Mouse (Mus musculus) midbrain, embryonic 16.5 days (tissue): Measurements from ENCODE around the gene Ptpn7. TPM values are rescaled to one million over a fixed set of nuclear protein-coding genes. Genes with fewer than 3 reads are reported as not detected.
"Not testable (repeated sequence)": the region's sequence is repeated elsewhere in the genome, so short reads cannot be mapped to it uniquely, and the experiment has no call there.

ENCODE experiments used
- ATAC-seq: fragments of 200-750 bp; cut with Nextera tagmentation; 2 replicates; pipeline ENCODE4 v1.8.0; 2017; ENCODE audit warnings: moderate TSS enrichment
- H3K27ac ChIP-seq: fragments of 300-500 bp; sonication (generic); 2 replicates; pipeline ENCODE4 v1.5.1; 2014; ENCODE audit warnings: mild to moderate bottlenecking, low read length, mixed read lengths
- H3K27me3 ChIP-seq: fragments of 300-500 bp; sonication (generic); 2 replicates; pipeline ENCODE4 v1.6.1; 2014; ENCODE audit warnings: low read depth, low read length, mixed read lengths; ENCODE audit not compliant: control insufficient read depth, insufficient read depth
- H3K36me3 ChIP-seq: fragments of 300-500 bp; sonication (generic); 2 replicates; pipeline ENCODE4 v1.6.1; 2014; ENCODE audit warnings: mild to moderate bottlenecking, low read length, moderate library complexity, mixed read lengths; ENCODE audit not compliant: control insufficient read depth, insufficient read depth
- H3K4me1 ChIP-seq: fragments of 300-500 bp; sonication (generic); 2 replicates; pipeline ENCODE4 v1.6.1; 2014; ENCODE audit warnings: mild to moderate bottlenecking, low read length, mixed read lengths; ENCODE audit not compliant: control insufficient read depth, insufficient read depth
- H3K4me2 ChIP-seq: fragments of 300-500 bp; sonication (generic); 2 replicates; pipeline ENCODE4 v1.6.1; 2014; ENCODE audit warnings: mild to moderate bottlenecking, low read length, mixed read lengths
- H3K4me3 ChIP-seq: fragments of 300-500 bp; sonication (generic); 2 replicates; pipeline ENCODE4 v1.5.1; 2014; ENCODE audit warnings: low read depth, mild to moderate bottlenecking, low read length, moderate library complexity, mixed read lengths
- H3K9ac ChIP-seq: fragments of 300-500 bp; sonication (generic); 2 replicates; pipeline ENCODE4 v1.6.1; 2014; ENCODE audit warnings: low read depth, low read length, mixed read lengths
- H3K9me3 ChIP-seq: fragments of 300-500 bp; sonication (generic); replicated peaks from 2 replicates; pipeline ENCODE4 v1.6.1; 2014; ENCODE audit warnings: mild to moderate bottlenecking, low read length, mixed read lengths; ENCODE audit not compliant: control insufficient read depth, poor library complexity, severe bottlenecking
- WGBS: fragments of 180-500 bp; shearing (Covaris S2); extraction: QIAGEN DNeasy Blood & Tissue Kit; methylation state at CpG from one replicate; pipeline ENCODE4 v1.1.7; 2014; 5-methylcytosine and 5-hydroxymethylcytosine counted together
- polyA plus RNA-seq: library from polyadenylated mRNA; unstranded; fragments of >200 nt; fragmentation: Nextera tagmentation; extraction: Ambion mirVana; gene quantifications from 2 replicates; pipeline ENCODE4 v1.2.1, GENCODE M21; 2015

Gene Ptpn7
- polyA plus RNA-seq, 1 experiment from 2014 or later = 0.11 TPM

DNA sequence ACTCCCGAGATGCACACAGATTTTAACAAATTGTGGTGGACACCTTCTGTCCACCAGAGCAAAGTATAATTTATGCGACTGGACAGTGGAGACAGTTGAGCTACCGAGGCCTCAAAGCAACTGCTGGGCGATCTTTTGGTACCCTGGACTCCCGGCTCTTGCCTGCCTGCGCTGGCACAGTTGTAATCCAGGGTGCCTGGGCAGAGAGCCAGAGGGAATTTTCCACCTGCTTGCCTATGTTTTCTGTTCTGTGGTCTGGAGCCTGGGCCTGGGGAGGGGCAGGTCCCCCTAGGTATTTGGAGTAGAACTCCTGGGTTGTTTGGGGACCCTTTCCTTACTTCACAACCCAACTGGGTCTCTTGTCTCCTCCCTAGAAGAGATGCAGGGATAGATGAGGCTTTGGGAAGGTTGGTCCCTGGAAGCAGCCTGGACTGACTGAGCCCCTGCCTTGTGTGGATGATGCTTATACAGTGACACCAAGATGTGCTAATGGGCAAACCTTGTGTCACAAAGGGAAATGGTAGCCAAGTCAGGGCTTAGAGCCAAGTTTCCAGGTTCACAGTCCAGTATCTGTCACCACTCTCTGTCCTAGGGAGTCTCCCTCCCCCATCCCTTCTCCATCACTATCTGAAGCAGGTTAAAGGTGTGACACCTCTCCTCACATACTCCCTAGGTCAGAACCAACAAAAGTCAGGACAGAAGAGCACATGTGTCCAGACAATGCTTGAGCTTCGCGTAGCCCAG, 49.6 kb downstream of the Ptpn7 start:
- Histone ChIP-seq H3K36me3 (no peaks in the 10 kb centered on the region), H3K9ac (no peak overlapping the region), H3K27me3 (no peaks in the 10 kb centered on the region), H3K4me1 (peaks cover 7% of the 10 kb centered on the region; the same call in 1 of the 2 replicates), H3K9me3 (no peaks in the 10 kb centered on the region), H3K4me2 (no peak overlapping the region), H3K4me3 (no peak overlapping the region), H3K27ac (no peak overlapping the region)
- ATAC-seq = no peak
- WGBS = 79% methylated on average over 8 of the region's 8 CpGs

DNA sequence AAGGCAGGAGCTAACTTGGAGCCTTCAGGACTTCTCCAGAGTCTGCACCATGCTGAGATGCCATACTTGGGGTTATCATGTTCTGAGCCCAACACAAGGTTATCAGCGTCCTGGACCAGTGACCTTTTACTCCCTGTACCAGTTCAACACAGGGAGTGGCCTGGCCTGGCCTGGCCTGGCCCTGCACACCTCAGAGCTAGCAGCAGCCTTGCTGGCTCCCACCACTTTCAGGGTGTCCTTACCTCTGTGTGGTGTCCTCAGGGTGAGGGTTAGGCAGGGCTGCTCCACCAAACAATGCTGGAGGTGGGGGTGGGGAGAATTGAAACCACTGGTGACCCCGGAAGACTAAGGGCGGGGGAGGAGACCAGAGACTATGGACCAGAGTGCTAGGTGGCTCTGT, 50.5 kb downstream of the Ptpn7 start:
- Histone ChIP-seq H3K9ac (no peak overlapping the region), H3K9me3 (no peaks in the 10 kb centered on the region), H3K27ac (no peak overlapping the region), H3K4me1 (peaks cover 7% of the 10 kb centered on the region; the same call in 1 of the 2 replicates), H3K4me2 (no peak overlapping the region), H3K4me3 (no peak overlapping the region), H3K36me3 (no peaks in the 10 kb centered on the region), H3K27me3 (no peaks in the 10 kb centered on the region)
- no peak for ATAC-seq
- 74% methylated on average over 3 of the region's 3 CpGs for WGBS

DNA sequence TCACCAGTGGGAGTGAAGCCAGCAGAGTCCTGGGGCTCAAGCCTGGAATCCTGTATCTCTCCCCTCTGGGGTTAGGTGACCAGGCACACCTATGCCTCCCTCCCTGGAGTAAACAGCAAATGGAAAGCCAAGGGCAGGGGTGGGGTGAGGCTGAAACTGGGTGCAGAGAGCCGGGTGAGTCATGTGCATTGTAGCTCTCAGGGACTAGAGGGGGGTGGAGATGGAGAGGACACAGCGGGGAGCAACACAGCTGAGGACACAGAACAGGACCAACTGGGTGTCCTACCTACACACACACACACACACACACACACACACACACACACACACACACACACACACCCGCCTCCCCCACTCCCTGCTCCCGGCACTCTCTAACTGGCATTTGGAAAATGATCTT, 50.9 kb downstream of the Ptpn7 start:
- Histone ChIP-seq H3K4me1 (peaks cover 7% of the 10 kb centered on the region; the same call in 1 of the 2 replicates), H3K36me3 (no peaks in the 10 kb centered on the region), H3K27me3 (no peaks in the 10 kb centered on the region), H3K4me3 (no peak overlapping the region), H3K27ac (no peak overlapping the region), H3K9ac (no peak overlapping the region), H3K4me2 (no peak overlapping the region), H3K9me3 (no peaks in the 10 kb centered on the region)
- WGBS = 81% methylated on average over 4 of the region's 4 CpGs
- ATAC-seq = no peak

- H3K4me3 ChIP-seq = no peak overlapping the region
- H3K9me3 ChIP-seq = no peaks in the 10 kb centered on the region
- no peak overlapping the region for H3K27ac ChIP-seq
- H3K27me3 ChIP-seq = no peaks in the 10 kb centered on the region
- H3K4me2 ChIP-seq = no peak overlapping the region
- ATAC-seq = no peak
- 77% methylated on average over 11 of the region's 11 CpGs for WGBS
- H3K4me1 ChIP-seq = peaks cover 7% of the 10 kb centered on the region; the same call in 1 of the 2 replicates
- H3K9ac ChIP-seq = no peak overlapping the region
- H3K36me3 ChIP-seq = no peaks in the 10 kb centered on the region
Observed at GRCm38 (mm10) chr1:135183941-135184570, 51.6 kb downstream of the Ptpn7 start.

DNA sequence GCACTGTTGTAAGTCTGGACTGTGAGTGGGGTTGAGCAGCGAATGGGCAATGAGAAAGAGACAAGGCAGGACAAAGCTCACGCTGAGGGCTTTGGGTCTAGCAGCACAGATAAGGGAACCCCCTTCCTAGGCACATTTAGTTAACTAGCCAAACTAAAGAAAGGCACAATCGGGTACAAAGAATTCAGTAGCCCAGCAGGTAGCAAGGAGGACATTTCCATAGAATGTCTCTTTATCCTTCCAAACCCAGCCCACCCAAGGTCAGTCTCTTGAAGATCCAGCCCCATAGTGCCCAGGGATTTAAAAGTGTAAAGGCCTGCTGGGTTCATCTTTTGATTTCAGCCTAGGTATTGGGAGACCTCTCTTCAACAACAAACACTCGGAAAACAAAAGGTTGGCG, 53.4 kb downstream of the Ptpn7 start:
- WGBS = 20% methylated on average over 5 of the region's 5 CpGs
- Histone ChIP-seq H3K27me3 (no peaks in the 10 kb centered on the region), H3K4me2 (no peak overlapping the region), H3K4me1 (peaks cover 7% of the 10 kb centered on the region; the same call in 1 of the 2 replicates), H3K27ac (no peak overlapping the region), H3K9ac (no peak overlapping the region), H3K4me3 (no peak overlapping the region), H3K9me3 (no peaks in the 10 kb centered on the region), H3K36me3 (no peaks in the 10 kb centered on the region)
- ATAC-seq = no peak

- no peaks in the 10 kb centered on the region for H3K36me3 ChIP-seq
- 36% methylated on average over 8 of the region's 8 CpGs for WGBS
- H3K9me3 ChIP-seq = no peaks in the 10 kb centered on the region
- H3K27ac ChIP-seq = no peak overlapping the region
- H3K27me3 ChIP-seq = no peaks in the 10 kb centered on the region
- no peak overlapping the region for H3K4me3 ChIP-seq
- peaks cover 5% of the 10 kb centered on the region; the same call in 1 of the 2 replicates for H3K4me1 ChIP-seq
- no peak for ATAC-seq
- H3K9ac ChIP-seq = no peak overlapping the region
- no peak overlapping the region for H3K4me2 ChIP-seq
Observed at GRCm38 (mm10) chr1:135186427-135186826, 53.9 kb downstream of the Ptpn7 start.

GRCm38 (mm10) chr1:135187016-135187415, 54.5 kb downstream of the Ptpn7 start:
- 46% methylated on average over 2 of the region's 2 CpGs for WGBS
- H3K27me3 ChIP-seq, H3K4me2 ChIP-seq, ATAC-seq, H3K9ac ChIP-seq, H3K4me1 ChIP-seq, H3K9me3 ChIP-seq, H3K36me3 ChIP-seq, H3K4me3 ChIP-seq, H3K27ac ChIP-seq: not testable (repeated sequence)

DNA sequence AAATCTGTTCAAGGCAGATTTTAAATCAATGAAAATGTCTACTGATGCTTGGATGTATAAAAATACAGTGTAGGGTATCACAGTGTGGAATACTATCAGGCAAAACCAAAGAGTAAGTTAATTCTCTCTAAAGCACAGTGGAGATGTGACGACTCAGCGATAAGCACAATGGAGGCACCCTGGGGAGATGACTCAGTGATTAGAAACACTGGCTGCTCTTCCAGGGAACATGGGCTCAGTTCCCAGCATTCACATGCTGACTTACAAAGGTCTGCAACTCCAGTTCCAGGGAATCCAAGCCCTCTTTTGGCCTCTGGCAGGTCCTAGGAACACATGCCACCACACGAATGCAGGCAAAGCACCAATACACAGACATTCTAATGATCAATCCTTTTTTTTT, 55.7 kb downstream of the Ptpn7 start:
- Histone ChIP-seq H3K4me1 (peaks cover 4% of the 10 kb centered on the region; the same call in 1 of the 2 replicates), H3K27ac (no peak overlapping the region), H3K9ac (no peak overlapping the region), H3K36me3 (no peaks in the 10 kb centered on the region), H3K27me3 (no peaks in the 10 kb centered on the region), H3K4me3 (no peak overlapping the region), H3K9me3 (no peaks in the 10 kb centered on the region), H3K4me2 (no peak overlapping the region)
- ATAC-seq = no peak
- 9% methylated on average over 3 of the region's 3 CpGs for WGBS

GRCm38 (mm10) chr1:135189186-135189585, 56.7 kb downstream of the Ptpn7 start:
- 91% methylated on average over 4 of the region's 4 CpGs for WGBS
- H3K4me1 ChIP-seq = peaks cover 4% of the 10 kb centered on the region; the same call in 1 of the 2 replicates
- no peaks in the 10 kb centered on the region for H3K27me3 ChIP-seq
- H3K27ac ChIP-seq = no peak overlapping the region
- H3K9ac ChIP-seq = no peak overlapping the region
- no peak overlapping the region for H3K4me3 ChIP-seq
- no peaks in the 10 kb centered on the region for H3K9me3 ChIP-seq
- no peak overlapping the region for H3K4me2 ChIP-seq
- H3K36me3 ChIP-seq = no peaks in the 10 kb centered on the region
- ATAC-seq = no peak
